Mouse (Mus musculus): ENCODE measurements around the gene Gps2. TPM values are rescaled to one million over a fixed set of nuclear protein-coding genes. Genes with fewer than 3 reads are reported as not detected.

The Gps2 gene
- polyA plus RNA-seq, 1 experiment from 2014 or later, result 62.4 TPM

GRCm38 (mm10) chr11:69934681-69935080 lies 21.0 kb downstream of the Gps2 start:
- H3K4me1 ChIP-seq (ENCODE audit: control insufficient read depth, insufficient read depth, low read length), result peaks cover 6% of the 10 kb centered on the region; the same call in 1 of the 2 replicates
- WGBS, result 20% methylated on average over 6 of the region's 6 CpGs
- H3K9ac ChIP-seq (replicated peaks; ENCODE audit: low read length), result no peak overlapping the region
- no peak overlapping the region for H3K27ac ChIP-seq (replicated peaks; ENCODE audit: low read depth, low read length)
- H3K36me3 ChIP-seq (ENCODE audit: control insufficient read depth, insufficient read depth, low read length), result no peaks in the 10 kb centered on the region
- H3K4me2 ChIP-seq (ENCODE audit: low read length), result peak overlapping the region; percentile 7; the same call in 1 of the 2 replicates
- ATAC-seq (ENCODE audit: low FRiP score, low TSS enrichment) (no peak), DNase-seq (no peak)
- peaks cover 28% of the 10 kb centered on the region for H3K27me3 ChIP-seq (ENCODE audit: control insufficient read depth, insufficient read depth, low read length)
- H3K4me3 ChIP-seq (replicated peaks; ENCODE audit: low read depth, low read length), result no peak overlapping the region
- H3K9me3 ChIP-seq (ENCODE audit: control insufficient read depth, low read length), result no peaks in the 10 kb centered on the region

GRCm38 (mm10) chr11:69935137-69935879 lies 21.6 kb downstream of the Gps2 start, which contains the start of gene Ybx2:
Ybx2 (plus strand) TSS chr11:69935796.
- H3K27ac ChIP-seq (replicated peaks; ENCODE audit: low read depth, low read length), result no peak within 1 kb of the TSS
- peaks cover 6% of the 10 kb centered on the region; the same call in 1 of the 2 replicates for H3K4me1 ChIP-seq (ENCODE audit: control insufficient read depth, insufficient read depth, low read length)
- H3K36me3 ChIP-seq (ENCODE audit: control insufficient read depth, insufficient read depth, low read length), result no peaks in the 10 kb centered on the region
- H3K4me3 ChIP-seq (replicated peaks; ENCODE audit: low read depth, low read length), result peak within 1 kb of the TSS; percentile 59
- DNase-seq, result peak; percentile 97
- H3K9me3 ChIP-seq (ENCODE audit: control insufficient read depth, low read length), result no peaks in the 10 kb centered on the region
- peak within 1 kb of the TSS; percentile 59 for H3K9ac ChIP-seq (replicated peaks; ENCODE audit: low read length)
- H3K27me3 ChIP-seq (ENCODE audit: control insufficient read depth, insufficient read depth, low read length), result peaks cover 28% of the 10 kb centered on the region
- ATAC-seq (ENCODE audit: low FRiP score, low TSS enrichment), result peak; percentile 93
- H3K4me2 ChIP-seq (ENCODE audit: low read length), result peak within 1 kb of the TSS; percentile 100
- 1% methylated on average over 58 of the region's 62 CpGs for WGBS

GRCm38 (mm10) chr11:69936156-69936555 lies 22.5 kb downstream of the Gps2 start:
- Histone ChIP-seq H3K36me3 (ENCODE audit: control insufficient read depth, insufficient read depth, low read length) (no peaks in the 10 kb centered on the region), H3K4me2 (ENCODE audit: low read length) (peak overlapping the region; percentile 100), H3K9ac (replicated peaks; ENCODE audit: low read length) (peak overlapping the region; percentile 59), H3K27me3 (ENCODE audit: control insufficient read depth, insufficient read depth, low read length) (peaks cover 28% of the 10 kb centered on the region), H3K4me1 (ENCODE audit: control insufficient read depth, insufficient read depth, low read length) (peaks cover 6% of the 10 kb centered on the region; the same call in 1 of the 2 replicates), H3K9me3 (ENCODE audit: control insufficient read depth, low read length) (no peaks in the 10 kb centered on the region), H3K27ac (replicated peaks; ENCODE audit: low read depth, low read length) (no peak overlapping the region), H3K4me3 (replicated peaks; ENCODE audit: low read depth, low read length) (peak overlapping the region; percentile 59)
- no peak for DNase-seq
- 2% methylated on average over 25 of the region's 30 CpGs for WGBS
- 0 out of 2 replicates have a peak, but pooled peaks have one; percentile 22 for ATAC-seq (ENCODE audit: low FRiP score, low TSS enrichment)

- Histone ChIP-seq H3K4me1 (ENCODE audit: control insufficient read depth, insufficient read depth, low read length) (peaks cover 6% of the 10 kb centered on the region; the same call in 1 of the 2 replicates), H3K27ac (replicated peaks; ENCODE audit: low read depth, low read length) (no peak overlapping the region), H3K36me3 (ENCODE audit: control insufficient read depth, insufficient read depth, low read length) (no peaks in the 10 kb centered on the region), H3K4me2 (ENCODE audit: low read length) (peak overlapping the region; percentile 100), H3K9me3 (ENCODE audit: control insufficient read depth, low read length) (no peaks in the 10 kb centered on the region), H3K9ac (replicated peaks; ENCODE audit: low read length) (no peak overlapping the region), H3K27me3 (ENCODE audit: control insufficient read depth, insufficient read depth, low read length) (peaks cover 28% of the 10 kb centered on the region), H3K4me3 (replicated peaks; ENCODE audit: low read depth, low read length) (peak overlapping the region; percentile 59)
- ATAC-seq (ENCODE audit: low FRiP score, low TSS enrichment) (no peak), DNase-seq (no peak)
- WGBS, result 40% methylated on average over 9 of the region's 9 CpGs
Observed at GRCm38 (mm10) chr11:69936714-69937347, 23.1 kb downstream of the Gps2 start.

GRCm38 (mm10) chr11:69937385-69937784 lies 23.7 kb downstream of the Gps2 start:
- Histone ChIP-seq H3K36me3 (ENCODE audit: control insufficient read depth, insufficient read depth, low read length) (no peaks in the 10 kb centered on the region), H3K4me1 (ENCODE audit: control insufficient read depth, insufficient read depth, low read length) (peaks cover 6% of the 10 kb centered on the region; the same call in 1 of the 2 replicates), H3K4me2 (ENCODE audit: low read length) (no peak overlapping the region), H3K27ac (replicated peaks; ENCODE audit: low read depth, low read length) (no peak overlapping the region), H3K4me3 (replicated peaks; ENCODE audit: low read depth, low read length) (no peak overlapping the region), H3K9ac (replicated peaks; ENCODE audit: low read length) (no peak overlapping the region), H3K9me3 (ENCODE audit: control insufficient read depth, low read length) (no peaks in the 10 kb centered on the region), H3K27me3 (ENCODE audit: control insufficient read depth, insufficient read depth, low read length) (peaks cover 28% of the 10 kb centered on the region)
- 40% methylated on average over 4 of the region's 4 CpGs for WGBS
- ATAC-seq (ENCODE audit: low FRiP score, low TSS enrichment), result no peak
- DNase-seq, result no peak

- WGBS, result 69% methylated on average over 5 of the region's 5 CpGs
- no peak for ATAC-seq (ENCODE audit: low FRiP score, low TSS enrichment)
- Histone ChIP-seq H3K9me3 (ENCODE audit: control insufficient read depth, low read length) (no peaks in the 10 kb centered on the region), H3K27me3 (ENCODE audit: control insufficient read depth, insufficient read depth, low read length) (peaks cover 28% of the 10 kb centered on the region), H3K4me1 (ENCODE audit: control insufficient read depth, insufficient read depth, low read length) (peaks cover 6% of the 10 kb centered on the region; the same call in 1 of the 2 replicates), H3K9ac (replicated peaks; ENCODE audit: low read length) (no peak overlapping the region), H3K27ac (replicated peaks; ENCODE audit: low read depth, low read length) (no peak overlapping the region), H3K36me3 (ENCODE audit: control insufficient read depth, insufficient read depth, low read length) (no peaks in the 10 kb centered on the region), H3K4me2 (ENCODE audit: low read length) (no peak overlapping the region), H3K4me3 (replicated peaks; ENCODE audit: low read depth, low read length) (no peak overlapping the region)
- no peak for DNase-seq
Observed at GRCm38 (mm10) chr11:69937834-69938233, 24.1 kb downstream of the Gps2 start.

GRCm38 (mm10) chr11:69938401-69938979 lies 24.8 kb downstream of the Gps2 start:
- H3K9me3 ChIP-seq (ENCODE audit: control insufficient read depth, low read length), result no peaks in the 10 kb centered on the region
- peaks cover 28% of the 10 kb centered on the region for H3K27me3 ChIP-seq (ENCODE audit: control insufficient read depth, insufficient read depth, low read length)
- DNase-seq (no peak), ATAC-seq (ENCODE audit: low FRiP score, low TSS enrichment) (no peak)
- no peak overlapping the region for H3K9ac ChIP-seq (replicated peaks; ENCODE audit: low read length)
- no peak overlapping the region for H3K27ac ChIP-seq (replicated peaks; ENCODE audit: low read depth, low read length)
- WGBS, result 26% methylated on average over 9 of the region's 9 CpGs
- H3K4me3 ChIP-seq (replicated peaks; ENCODE audit: low read depth, low read length), result no peak overlapping the region
- H3K4me2 ChIP-seq (ENCODE audit: low read length), result no peak overlapping the region
- H3K36me3 ChIP-seq (ENCODE audit: control insufficient read depth, insufficient read depth, low read length), result no peaks in the 10 kb centered on the region
- peaks cover 6% of the 10 kb centered on the region; the same call in 1 of the 2 replicates for H3K4me1 ChIP-seq (ENCODE audit: control insufficient read depth, insufficient read depth, low read length)

GRCm38 (mm10) chr11:69939181-69939580 lies 25.5 kb downstream of the Gps2 start:
- H3K4me1 ChIP-seq (ENCODE audit: control insufficient read depth, insufficient read depth, low read length), result peaks cover 6% of the 10 kb centered on the region; the same call in 1 of the 2 replicates
- DNase-seq, result no peak
- no peak overlapping the region for H3K27ac ChIP-seq (replicated peaks; ENCODE audit: low read depth, low read length)
- H3K36me3 ChIP-seq (ENCODE audit: control insufficient read depth, insufficient read depth, low read length), result no peaks in the 10 kb centered on the region
- no peak overlapping the region for H3K9ac ChIP-seq (replicated peaks; ENCODE audit: low read length)
- no peak for ATAC-seq (ENCODE audit: low FRiP score, low TSS enrichment)
- H3K27me3 ChIP-seq (ENCODE audit: control insufficient read depth, insufficient read depth, low read length), result peaks cover 28% of the 10 kb centered on the region
- 75% methylated on average over 5 of the region's 5 CpGs for WGBS
- H3K4me3 ChIP-seq (replicated peaks; ENCODE audit: low read depth, low read length), result no peak overlapping the region
- H3K4me2 ChIP-seq (ENCODE audit: low read length), result no peak overlapping the region
- H3K9me3 ChIP-seq (ENCODE audit: control insufficient read depth, low read length), result no peaks in the 10 kb centered on the region

Measured in midbrain, embryonic 14.5 days (tissue).